Mouse (Mus musculus) spleen, adult 2 months (tissue): ENCODE results near the gene Gpr152. TPM values are rescaled to one million over a fixed set of nuclear protein-coding genes. Genes with fewer than 3 reads are reported as not detected.

Experiments used
- DNase-seq, 2 experiments: peaks; one replicate each; pipeline versions ENCODE4 v3.0.0 to v3.0.0-alpha.2; 2012 to 2021; ENCODE audit warnings: low spot score in 2 of 2, low read depth in 1 of 2
- H3K27ac ChIP-seq: fragments of 200-500 bp; 2 replicates; pipeline ENCODE4 v1.5.1; 2012; ENCODE audit warnings: low read length, inconsistent platforms; ENCODE audit not compliant: insufficient read depth
- H3K27me3 ChIP-seq: fragments of 200-500 bp; 2 replicates; pipeline ENCODE4 v1.6.1; 2012; ENCODE audit warnings: mild to moderate bottlenecking, moderate library complexity, low read length, inconsistent platforms; ENCODE audit not compliant: control insufficient read depth, insufficient read depth
- H3K36me3 ChIP-seq: fragments of 200-500 bp; 2 replicates; pipeline ENCODE4 v1.6.1; 2012; ENCODE audit warnings: mild to moderate bottlenecking, low read length, inconsistent platforms; ENCODE audit not compliant: control insufficient read depth, insufficient read depth
- H3K4me1 ChIP-seq: fragments of 200-500 bp; 2 replicates; pipeline ENCODE4 v1.6.1; 2011; ENCODE audit warnings: inconsistent platforms; ENCODE audit not compliant: control insufficient read depth, insufficient read depth, insufficient read length
- H3K4me3 ChIP-seq: fragments of 200-500 bp; 2 replicates; pipeline ENCODE4 v1.5.1; 2011; ENCODE audit warnings: mild to moderate bottlenecking, inconsistent platforms; ENCODE audit not compliant: insufficient read depth, insufficient read length; ENCODE audit errors: extremely low read depth
- CTCF ChIP-seq: fragments of 200-500 bp; IDR thresholded peaks from 2 replicates; pipeline ENCODE4 v1.5.1; 2011; ENCODE audit warnings: mild to moderate bottlenecking, inconsistent platforms; ENCODE audit not compliant: insufficient read depth, insufficient read length, insufficient replicate concordance; ENCODE audit errors: extremely low read depth
- POLR2A ChIP-seq: fragments of 200-500 bp; IDR thresholded peaks from 2 replicates; pipeline ENCODE4 v1.6.1; 2011; ENCODE audit warnings: low read depth, low read length, inconsistent platforms
- WGBS: fragments of 180-500 bp; shearing (Covaris S2); methylation state at CpG from one replicate; pipeline ENCODE4 v1.1.7; 2018; 5-methylcytosine and 5-hydroxymethylcytosine counted together
- polyA plus RNA-seq: library from polyadenylated mRNA; depleted of rRNA; stranded (reverse); fragments of >200 nt; gene quantifications from 2 replicates; pipeline ENCODE4 v1.2.3, GENCODE M21; 2012

The Gpr152 gene
- polyA plus RNA-seq, 1 experiment, result 0.09 TPM

DNA sequence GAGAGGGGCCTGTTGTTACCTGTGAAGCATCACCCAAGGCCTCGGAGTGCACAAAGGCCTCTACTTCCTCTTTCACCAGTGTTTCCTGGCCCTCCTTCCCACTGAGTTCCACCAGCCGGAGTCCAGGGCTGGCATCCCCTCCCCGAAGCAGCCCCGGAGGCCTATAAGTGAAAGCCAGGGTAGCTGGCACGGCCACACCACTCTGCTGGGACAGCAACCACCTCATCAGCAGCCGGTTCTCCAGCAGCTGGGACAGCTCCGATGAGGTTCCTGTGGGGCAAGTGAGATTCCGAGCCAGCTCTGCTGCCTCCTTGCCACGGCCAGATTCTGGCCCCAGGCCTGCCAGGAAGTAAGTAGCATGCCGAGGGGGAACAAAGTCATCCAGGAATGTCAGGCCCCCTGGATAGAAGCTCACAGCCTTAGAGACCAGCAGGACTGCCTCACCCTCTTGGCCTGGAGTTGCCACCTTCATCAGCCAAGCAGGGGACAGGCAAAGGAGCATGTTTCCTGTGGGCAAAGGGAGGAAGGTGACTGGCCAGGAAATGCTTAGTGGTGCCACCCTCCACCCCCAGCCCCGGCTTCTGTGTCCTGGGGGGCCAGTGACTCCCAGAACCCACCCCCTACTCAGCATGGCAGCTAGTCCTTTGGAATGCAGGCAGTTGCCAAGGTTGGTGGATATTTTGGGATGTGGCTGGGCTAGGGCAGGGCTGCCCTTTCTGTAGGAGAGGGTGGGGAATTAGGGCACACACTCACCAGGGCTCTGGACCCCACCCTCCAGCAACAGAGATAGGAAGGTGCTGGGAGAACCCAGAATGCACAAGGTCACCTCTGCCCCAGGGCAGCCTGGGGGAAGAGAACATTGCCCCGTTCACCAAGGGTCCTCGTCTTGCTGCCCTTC is 32.1 kb downstream of the Gpr152 start:
- Histone ChIP-seq H3K36me3 (no peaks in the 10 kb centered on the region; the same call in 1 of the 2 replicates), H3K27me3 (no peaks in the 10 kb centered on the region), H3K27ac (peak overlapping the region; percentile 65), H3K4me3 (no peak overlapping the region), H3K4me1 (peaks cover 27% of the 10 kb centered on the region)
- no peak for DNase-seq
- 31% methylated on average over 13 of the region's 13 CpGs for WGBS
- TF ChIP-seq POLR2A (no peak), CTCF (no peak)

DNA sequence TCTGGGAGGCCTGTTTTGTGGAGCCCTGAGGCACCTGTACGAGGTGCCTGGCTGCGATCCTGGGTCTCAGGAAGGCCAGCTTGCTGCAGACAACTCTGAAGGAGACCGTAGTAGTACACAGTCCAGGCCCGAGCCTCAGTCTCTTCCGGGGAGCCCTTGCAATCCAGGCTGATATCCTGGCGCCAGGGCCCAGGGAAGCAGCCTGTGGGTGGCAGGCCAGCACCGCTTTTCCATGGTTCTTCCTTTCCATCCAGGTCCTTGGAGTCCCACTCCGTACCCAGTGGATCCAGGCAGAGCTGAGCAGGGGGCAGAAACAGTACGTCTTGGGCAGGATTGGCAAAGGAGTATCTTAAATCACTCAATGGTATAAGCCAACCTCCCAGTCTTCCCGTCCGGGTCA is 33.3 kb downstream of the Gpr152 start:
- Histone ChIP-seq H3K4me1 (peaks cover 27% of the 10 kb centered on the region), H3K27ac (no peak overlapping the region), H3K27me3 (no peaks in the 10 kb centered on the region), H3K36me3 (no peaks in the 10 kb centered on the region; the same call in 1 of the 2 replicates), H3K4me3 (no peak overlapping the region)
- no peak for DNase-seq
- TF ChIP-seq CTCF, result no peak
- TF ChIP-seq POLR2A, result no peak
- 89% methylated on average over 11 of the region's 11 CpGs for WGBS

DNA sequence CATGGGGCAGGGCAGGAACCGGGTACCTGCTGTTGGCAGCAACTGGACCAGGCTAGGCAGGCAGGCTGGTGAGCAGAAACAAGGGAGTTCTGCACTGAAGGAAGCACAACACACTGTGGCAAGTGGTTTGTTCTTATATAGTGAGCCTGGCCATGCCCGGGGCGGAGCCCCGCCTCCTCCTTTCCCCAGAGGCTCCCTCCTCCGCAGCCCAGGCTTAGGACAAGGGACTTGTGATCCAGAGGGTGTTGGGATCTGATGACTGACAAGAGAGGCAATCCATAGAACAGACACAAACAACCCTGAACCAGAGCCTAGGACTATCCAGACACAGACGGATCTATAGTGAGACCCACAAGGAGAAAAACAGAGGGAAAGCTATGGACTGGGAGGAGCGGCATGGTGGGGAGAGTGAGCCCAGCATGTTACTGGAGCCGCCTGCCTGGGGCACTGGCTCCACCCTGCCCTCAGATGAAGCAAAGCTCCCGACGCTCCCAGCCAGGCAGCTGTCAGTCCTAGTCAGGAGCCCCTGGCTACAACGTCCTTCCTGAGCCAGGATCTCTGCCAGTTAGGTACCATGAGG is 35.9 kb downstream of the Gpr152 start, which contains the start of gene Carns1:
TSS of gene Carns1 (minus strand) at position 112 of the 580 bp plus-strand sequence.
- 73% methylated on average over 11 of the region's 11 CpGs for WGBS
- Histone ChIP-seq H3K4me1 (peaks cover 19% of the 10 kb centered on the region; the same call in 1 of the 2 replicates), H3K36me3 (peaks cover 7% of the 10 kb centered on the region), H3K4me3 (no peak within 1 kb of the TSS), H3K27me3 (no peaks in the 10 kb centered on the region), H3K27ac (no peak within 1 kb of the TSS)
- TF ChIP-seq POLR2A (no peak), CTCF (no peak)
- DNase-seq, result no peak

DNA sequence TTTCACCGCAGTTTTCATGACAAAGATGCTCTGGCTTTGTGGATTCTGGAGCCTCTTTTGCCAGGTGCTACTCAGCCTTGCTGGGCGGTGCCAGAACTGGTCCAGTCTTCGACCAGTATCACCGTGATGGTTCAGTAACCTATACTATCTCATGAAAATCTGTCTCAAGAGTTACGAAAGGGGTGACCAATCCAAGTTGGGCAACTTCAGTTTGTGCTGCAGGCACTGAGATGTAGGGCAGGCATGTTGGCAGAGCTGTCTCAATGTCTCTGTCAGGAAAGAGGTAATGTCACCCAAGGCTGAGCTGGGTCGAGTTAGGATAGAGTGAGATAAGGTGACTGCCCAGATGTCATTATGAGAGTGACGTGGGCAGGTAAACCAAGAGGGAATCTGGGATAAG is 40.8 kb downstream of the Gpr152 start:
- Histone ChIP-seq H3K36me3 (peaks cover 33% of the 10 kb centered on the region), H3K4me1 (peaks cover 27% of the 10 kb centered on the region), H3K4me3 (no peak overlapping the region), H3K27me3 (no peaks in the 10 kb centered on the region), H3K27ac (no peak overlapping the region)
- TF ChIP-seq CTCF, result no peak
- TF ChIP-seq POLR2A, result no peak
- 93% methylated on average over 7 of the region's 7 CpGs for WGBS
- DNase-seq, result no peak

DNA sequence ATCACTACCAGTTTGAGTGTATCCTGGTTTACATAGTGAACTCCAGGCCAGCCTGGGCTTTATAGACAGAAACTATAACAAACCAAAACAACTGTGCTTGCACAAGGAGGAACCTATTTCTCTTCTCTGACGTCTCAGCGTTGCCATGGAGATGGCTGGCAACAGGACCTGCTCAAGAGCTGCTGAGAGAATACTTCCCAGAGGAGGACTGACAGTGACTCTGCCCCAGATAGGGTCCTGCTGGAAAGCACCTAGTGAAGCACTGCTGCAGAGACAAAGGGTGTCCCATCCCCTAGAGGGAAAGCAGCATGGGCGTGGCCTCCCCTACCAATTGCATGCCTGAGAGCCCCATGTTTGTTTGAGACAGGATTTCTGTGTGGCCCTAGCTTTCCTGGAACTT is 42.3 kb downstream of the Gpr152 start:
- peaks cover 39% of the 10 kb centered on the region for H3K36me3 ChIP-seq
- 35% methylated on average over 3 of the region's 3 CpGs for WGBS
- peaks cover 40% of the 10 kb centered on the region for H3K4me1 ChIP-seq
- no peak overlapping the region for H3K4me3 ChIP-seq
- H3K27me3 ChIP-seq, result no peaks in the 10 kb centered on the region
- DNase-seq, result peak; percentile 79 to 85
- TF ChIP-seq CTCF (no peak), POLR2A (no peak)
- peak overlapping the region; percentile 50 for H3K27ac ChIP-seq

DNA sequence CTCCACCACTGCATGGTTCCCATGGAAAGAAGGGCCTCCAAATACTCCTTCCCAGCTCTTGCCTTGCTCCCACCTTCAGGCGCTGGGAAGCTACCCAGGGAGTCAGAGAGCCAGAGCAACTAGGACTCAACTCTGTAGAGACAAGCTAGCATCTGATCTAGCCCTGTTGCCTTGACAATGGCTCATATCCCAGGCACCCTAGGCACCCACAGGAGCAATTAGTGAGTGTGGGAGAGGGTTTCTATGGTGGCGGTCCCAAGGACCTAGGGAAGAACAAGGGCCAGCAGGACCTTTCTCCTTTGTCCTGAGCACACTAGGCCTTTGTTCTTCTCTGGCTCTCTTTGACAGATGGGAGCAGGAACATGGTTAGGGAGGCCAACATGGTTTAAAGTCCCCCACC is 44.1 kb downstream of the Gpr152 start:
- no peak for DNase-seq
- Histone ChIP-seq H3K27ac (peak overlapping the region; percentile 94; the same call in 1 of the 2 replicates), H3K27me3 (no peaks in the 10 kb centered on the region), H3K36me3 (peaks cover 47% of the 10 kb centered on the region), H3K4me1 (peaks cover 55% of the 10 kb centered on the region), H3K4me3 (no peak overlapping the region)
- TF ChIP-seq POLR2A (no peak), CTCF (no peak)
- WGBS, result 82% methylated on average over 2 of the region's 2 CpGs
